Mouse (Mus musculus) lung, embryonic 16.5 days (tissue): ENCODE results near the gene Gga3. TPM values are rescaled to one million over a fixed set of nuclear protein-coding genes. Genes with fewer than 3 reads are reported as not detected.

Experiments
- ATAC-seq: fragments of 200-750 bp; cut with Nextera tagmentation; 2 replicates; pipeline ENCODE4 v1.8.0; 2017; ENCODE audit warnings: low read depth, mild to moderate bottlenecking, moderate library complexity
- H3K27ac ChIP-seq: fragments of 300-500 bp; sonication (generic); 2 replicates; pipeline ENCODE4 v1.5.1; 2014; ENCODE audit warnings: mild to moderate bottlenecking, control low read depth, low read length
- H3K27me3 ChIP-seq: fragments of 300-500 bp; sonication (generic); 2 replicates; pipeline ENCODE4 v1.6.1; 2014; ENCODE audit warnings: low read depth, low read length, mixed read lengths; ENCODE audit not compliant: control insufficient read depth, insufficient read depth
- H3K36me3 ChIP-seq: fragments of 300-500 bp; sonication (generic); 2 replicates; pipeline ENCODE4 v1.6.1; 2014; ENCODE audit warnings: low read length; ENCODE audit not compliant: control insufficient read depth, insufficient read depth
- H3K4me1 ChIP-seq: fragments of 300-500 bp; sonication (generic); replicated peaks from 2 replicates; pipeline ENCODE4 v1.6.1; 2014; ENCODE audit warnings: low read length, mixed read lengths; ENCODE audit not compliant: control insufficient read depth, insufficient read depth
- H3K4me2 ChIP-seq: fragments of 300-500 bp; sonication (generic); 2 replicates; pipeline ENCODE4 v1.6.1; 2014; ENCODE audit warnings: low read depth, low read length, control low read depth
- H3K4me3 ChIP-seq: fragments of 300-500 bp; sonication (generic); 2 replicates; pipeline ENCODE4 v1.5.1; 2014; ENCODE audit warnings: mild to moderate bottlenecking, low read length, control low read depth
- H3K9ac ChIP-seq: fragments of 300-500 bp; sonication (generic); 2 replicates; pipeline ENCODE4 v1.6.1; 2014; ENCODE audit warnings: low read length, control low read depth
- H3K9me3 ChIP-seq: fragments of 300-500 bp; sonication (generic); 2 replicates; pipeline ENCODE4 v1.6.1; 2016; ENCODE audit warnings: low read length; ENCODE audit not compliant: control insufficient read depth
- WGBS: fragments of 180-500 bp; shearing (Covaris S2); extraction: QIAGEN DNeasy Blood & Tissue Kit; methylation state at CpG from one replicate; pipeline ENCODE4 v1.1.7; 2014; 5-methylcytosine and 5-hydroxymethylcytosine counted together
- polyA plus RNA-seq: library from polyadenylated mRNA; unstranded; fragments of >200 nt; fragmentation: Nextera tagmentation; extraction: Ambion mirVana; gene quantifications from 2 replicates; pipeline ENCODE4 v1.2.1, GENCODE M21; 2015

Gga3 gene
- polyA plus RNA-seq, 1 experiment from 2014 or later: 25.4 TPM

DNA sequence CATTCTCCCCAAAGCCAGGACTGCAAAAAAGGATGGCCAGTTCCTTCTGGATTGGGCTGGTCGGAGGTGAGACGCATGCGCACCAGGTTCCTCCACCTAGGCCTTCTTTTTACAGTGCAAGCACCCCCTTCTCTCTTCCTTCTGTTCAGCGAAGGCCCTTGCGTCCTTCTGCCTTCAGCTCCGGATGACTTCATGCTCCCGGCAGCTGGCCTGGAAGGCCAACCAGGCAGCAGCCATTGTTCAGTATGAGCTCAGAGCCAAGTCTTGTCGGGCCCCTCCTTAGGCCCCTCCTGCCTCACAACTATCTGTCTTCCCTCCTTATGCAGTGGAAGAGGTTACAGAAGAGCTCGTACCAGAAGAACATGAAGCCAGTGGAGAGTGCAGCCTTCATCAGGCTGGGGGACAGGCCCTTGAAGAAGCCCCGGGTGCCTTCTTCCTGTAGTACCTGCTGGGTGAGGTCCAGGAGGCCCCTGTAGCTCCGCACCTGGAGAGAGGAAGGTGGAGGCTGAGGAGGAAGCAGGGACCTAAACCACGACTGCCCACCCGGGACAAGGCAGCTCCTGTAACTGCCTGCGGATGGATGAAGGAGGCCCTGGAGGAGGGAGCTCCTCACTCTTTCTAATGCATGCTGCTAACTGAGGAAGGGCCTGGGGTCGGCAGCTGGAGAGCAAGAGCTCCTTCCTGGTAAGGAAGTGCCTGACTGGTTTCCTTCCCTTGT lies 11.4 kb upstream of the Gga3 start:
- Histone ChIP-seq H3K9ac (peak overlapping the region; percentile 18; the same call in 1 of the 2 replicates), H3K27ac (no peak overlapping the region; the same call in 1 of the 2 replicates), H3K36me3 (0 out of 2 replicates have a peak, but pooled peaks cover 4% of the 10 kb centered on the region), H3K9me3 (no peaks in the 10 kb centered on the region), H3K4me1 (peaks cover 14% of the 10 kb centered on the region), H3K4me3 (no peak overlapping the region), H3K4me2 (no peak overlapping the region), H3K27me3 (no peaks in the 10 kb centered on the region)
- no peak for ATAC-seq
- 73% methylated on average over 15 of the region's 15 CpGs for WGBS

DNA sequence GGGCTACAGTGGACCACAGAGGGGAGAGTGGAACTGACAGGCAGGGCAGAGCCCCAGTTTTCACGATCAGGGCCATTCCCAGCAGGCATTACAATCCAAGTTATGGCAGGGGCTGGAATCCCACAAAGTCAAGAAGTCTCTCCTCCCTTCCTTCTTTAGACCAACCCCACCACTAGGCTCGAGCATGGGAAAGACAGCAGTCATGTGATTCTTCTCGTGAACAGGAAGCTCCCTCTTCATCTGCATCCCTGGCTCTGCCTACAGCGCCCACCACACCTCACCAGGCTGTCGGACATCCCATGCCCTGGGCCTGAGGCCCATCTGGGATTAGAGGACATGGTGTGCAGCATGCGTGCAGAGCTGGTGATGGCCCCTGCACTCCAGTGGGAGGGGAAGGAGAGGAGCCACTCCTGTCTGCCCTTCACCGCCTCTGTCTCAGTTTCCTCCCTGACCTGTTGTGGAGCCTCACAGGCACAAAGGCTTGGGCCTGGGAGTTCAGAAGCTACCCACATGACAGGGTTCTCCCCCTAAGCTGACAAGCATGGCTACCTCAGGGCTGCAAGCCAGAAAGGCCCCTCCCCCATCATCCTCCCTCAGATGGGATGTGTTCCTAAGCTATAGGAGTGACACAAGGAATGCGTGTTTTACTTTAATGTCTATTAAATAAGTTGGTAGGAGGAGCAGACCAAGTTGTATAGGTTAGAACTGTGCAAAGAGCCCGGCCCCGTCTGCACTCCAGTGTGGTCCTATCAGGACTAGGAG lies 10.7 kb upstream of the Gga3 start:
- no peak overlapping the region for H3K4me2 ChIP-seq
- WGBS: 79% methylated on average over 10 of the region's 10 CpGs
- H3K9ac ChIP-seq: no peak overlapping the region
- H3K4me3 ChIP-seq: no peak overlapping the region
- H3K36me3 ChIP-seq: 0 out of 2 replicates have a peak, but pooled peaks cover 3% of the 10 kb centered on the region
- H3K9me3 ChIP-seq: no peaks in the 10 kb centered on the region
- H3K27me3 ChIP-seq: no peaks in the 10 kb centered on the region
- no peak overlapping the region for H3K27ac ChIP-seq
- no peak for ATAC-seq
- H3K4me1 ChIP-seq: peaks cover 14% of the 10 kb centered on the region

DNA sequence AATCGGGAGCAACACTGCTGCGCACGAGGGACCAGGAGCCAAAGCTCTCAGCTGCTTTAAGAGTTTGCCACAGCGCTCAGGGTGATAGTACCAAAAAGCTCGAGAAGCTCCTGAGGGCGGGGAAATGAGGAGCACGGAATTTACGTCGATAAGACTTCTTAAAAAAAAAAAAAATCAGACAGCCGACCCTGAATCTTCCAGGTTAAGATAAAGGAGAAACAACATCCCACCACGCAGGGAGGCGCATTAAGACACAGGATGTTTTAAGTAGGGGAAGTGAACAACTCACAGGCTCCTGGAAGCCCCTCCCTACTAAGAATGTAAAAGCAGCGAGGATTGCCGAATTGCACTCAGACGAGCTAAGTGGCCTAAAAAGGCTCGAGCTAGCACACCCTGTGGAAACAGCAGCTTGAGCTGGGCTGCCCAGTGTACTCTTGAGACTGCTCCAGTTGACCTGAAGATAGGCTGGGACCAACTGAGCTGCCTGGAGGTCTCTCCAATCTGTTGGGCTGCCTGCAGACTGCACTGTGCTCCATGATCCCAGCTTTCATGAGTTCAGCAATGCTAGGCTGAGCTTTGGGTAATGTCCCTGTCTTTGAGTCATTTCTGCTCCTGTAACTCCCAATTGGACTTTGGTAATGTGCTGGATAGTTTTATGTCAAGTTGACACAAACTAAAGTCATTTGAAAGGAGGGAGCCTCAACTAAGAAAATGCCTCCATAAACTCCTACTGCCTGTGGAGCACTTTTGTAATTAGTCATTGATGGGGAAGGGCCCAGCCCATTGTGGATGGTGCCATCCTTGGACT lies 9.5 kb upstream of the Gga3 start:
- H3K27ac ChIP-seq: peak overlapping the region; percentile 97
- peaks cover 14% of the 10 kb centered on the region for H3K4me1 ChIP-seq
- H3K9me3 ChIP-seq: no peaks in the 10 kb centered on the region
- peak overlapping the region; percentile 93 for H3K4me2 ChIP-seq
- H3K9ac ChIP-seq: peak overlapping the region; percentile 90
- peaks cover 9% of the 10 kb centered on the region; the same call in 1 of the 2 replicates for H3K36me3 ChIP-seq
- no peaks in the 10 kb centered on the region for H3K27me3 ChIP-seq
- under 1% methylated on average over 16 of the region's 16 CpGs for WGBS
- peak; percentile 29 for ATAC-seq
- H3K4me3 ChIP-seq: peak overlapping the region; percentile 87

- H3K4me2 ChIP-seq: peak within 1 kb of the TSS; percentile 93
- peaks cover 16% of the 10 kb centered on the region for H3K36me3 ChIP-seq
- no peaks in the 10 kb centered on the region for H3K9me3 ChIP-seq
- peaks cover 14% of the 10 kb centered on the region for H3K4me1 ChIP-seq
- peak within 1 kb of the TSS; percentile 97 for H3K27ac ChIP-seq
- peak within 1 kb of the TSS; percentile 90 for H3K9ac ChIP-seq
- peak within 1 kb of the TSS; percentile 87 for H3K4me3 ChIP-seq
- H3K27me3 ChIP-seq: no peaks in the 10 kb centered on the region
- under 1% methylated on average over 80 of the region's 80 CpGs for WGBS
- peak; percentile 89 for ATAC-seq
Measured at GRCm38 (mm10) chr11:115612410-115613137, 8.7 kb upstream of the Gga3 start, which contains the start of gene Mif4gd. Gene Mif4gd (minus strand): TSS chr11:115612969.

DNA sequence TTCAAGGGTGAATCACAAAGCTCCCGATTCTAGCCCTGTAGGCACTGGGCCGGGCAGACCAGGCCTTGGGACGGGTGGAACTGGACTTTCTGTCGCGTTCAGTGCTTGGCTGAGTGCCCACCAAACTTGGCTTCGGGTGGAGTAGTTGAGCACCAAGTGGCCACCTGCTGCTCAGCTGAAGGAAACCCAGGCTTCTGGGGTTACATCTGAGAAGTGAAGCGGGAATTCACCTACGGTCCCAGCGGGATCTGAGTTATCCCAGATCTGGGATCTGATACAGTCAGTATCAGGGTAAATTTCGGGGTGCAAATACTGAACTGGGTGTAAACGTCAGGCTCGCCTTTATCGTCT lies 8.2 kb upstream of the Gga3 start:
- ATAC-seq: peak; percentile 36

GRCm38 (mm10) chr11:115611173-115611572 lies 7.3 kb upstream of the Gga3 start:
- H3K27ac ChIP-seq: no peak overlapping the region
- H3K9me3 ChIP-seq: no peaks in the 10 kb centered on the region
- no peaks in the 10 kb centered on the region for H3K27me3 ChIP-seq
- no peak overlapping the region for H3K4me3 ChIP-seq
- H3K4me1 ChIP-seq: peaks cover 14% of the 10 kb centered on the region
- no peak for ATAC-seq
- WGBS: 61% methylated on average over 6 of the region's 6 CpGs
- no peak overlapping the region for H3K4me2 ChIP-seq
- no peak overlapping the region for H3K9ac ChIP-seq
- H3K36me3 ChIP-seq: peaks cover 25% of the 10 kb centered on the region

More for the DNA sequence above, 8.2 kb upstream of the Gga3 start:
- Histone ChIP-seq H3K4me1 (peaks cover 14% of the 10 kb centered on the region), H3K4me3 (peak overlapping the region; percentile 87), H3K4me2 (peak overlapping the region; percentile 93), H3K9ac (peak overlapping the region; percentile 90), H3K9me3 (no peaks in the 10 kb centered on the region), H3K27ac (peak overlapping the region; percentile 97), H3K27me3 (no peaks in the 10 kb centered on the region), H3K36me3 (peaks cover 19% of the 10 kb centered on the region)
- WGBS: under 1% methylated on average over 13 of the region's 13 CpGs

GRCm38 (mm10) chr11:115609576-115609975 lies 5.7 kb upstream of the Gga3 start:
- no peak overlapping the region for H3K27ac ChIP-seq
- peaks cover 27% of the 10 kb centered on the region for H3K36me3 ChIP-seq
- ATAC-seq: no peak
- H3K27me3 ChIP-seq: no peaks in the 10 kb centered on the region
- peaks cover 21% of the 10 kb centered on the region for H3K4me1 ChIP-seq
- H3K9me3 ChIP-seq: no peaks in the 10 kb centered on the region
- WGBS: 54% methylated on average over 3 of the region's 3 CpGs
- H3K4me3 ChIP-seq: no peak overlapping the region
- H3K4me2 ChIP-seq: no peak overlapping the region
- H3K9ac ChIP-seq: no peak overlapping the region

GRCm38 (mm10) chr11:115608421-115609399 lies 4.9 kb upstream of the Gga3 start:
- 79% methylated on average over 23 of the region's 23 CpGs for WGBS
- no peak for ATAC-seq
- peaks cover 19% of the 10 kb centered on the region for H3K4me1 ChIP-seq
- H3K27me3 ChIP-seq: no peaks in the 10 kb centered on the region
- no peak overlapping the region for H3K4me2 ChIP-seq
- H3K27ac ChIP-seq: no peak overlapping the region
- no peak overlapping the region for H3K4me3 ChIP-seq
- H3K36me3 ChIP-seq: peaks cover 27% of the 10 kb centered on the region
- no peak overlapping the region for H3K9ac ChIP-seq
- no peaks in the 10 kb centered on the region for H3K9me3 ChIP-seq
